Mouse (Mus musculus) ES-Bruce4 (cell line): ENCODE results near the gene Gm45716.

Experiments used
- CTCF ChIP-seq: IDR thresholded peaks from one replicate; pipeline ENCODE4 v1.8.1; 2011; ENCODE audit warnings: low read depth, low read length
- EP300 ChIP-seq: IDR thresholded peaks from 2 replicates; pipeline ENCODE4 v1.6.1; 2011; ENCODE audit warnings: low read depth, low read length; ENCODE audit not compliant: insufficient read depth
- POLR2A ChIP-seq: IDR thresholded peaks from one replicate; pipeline ENCODE4 v1.8.1; 2011; ENCODE audit warnings: low read length; ENCODE audit not compliant: insufficient read depth

GRCm38 (mm10) chr11:90250189-90250588, 62.7 kb downstream of the Gm45716 start:
- TF ChIP-seq CTCF (no peak), EP300 (no peak), POLR2A (no peak)
